Mouse (Mus musculus) spleen, adult 2 months (tissue): ENCODE data around the gene Mapkapk2. TPM values are rescaled to one million over a fixed set of nuclear protein-coding genes. Genes with fewer than 3 reads are reported as not detected.

ENCODE experiments used
- DNase-seq, 2 experiments: peaks; one replicate each; pipeline versions ENCODE4 v3.0.0 to v3.0.0-alpha.2; 2012 to 2021; ENCODE audit warnings: low spot score in 2 of 2, low read depth in 1 of 2
- H3K27ac ChIP-seq: fragments of 200-500 bp; 2 replicates; pipeline ENCODE4 v1.5.1; 2012; ENCODE audit warnings: low read length, inconsistent platforms; ENCODE audit not compliant: insufficient read depth
- H3K27me3 ChIP-seq: fragments of 200-500 bp; 2 replicates; pipeline ENCODE4 v1.6.1; 2012; ENCODE audit warnings: mild to moderate bottlenecking, moderate library complexity, low read length, inconsistent platforms; ENCODE audit not compliant: control insufficient read depth, insufficient read depth
- H3K36me3 ChIP-seq: fragments of 200-500 bp; 2 replicates; pipeline ENCODE4 v1.6.1; 2012; ENCODE audit warnings: mild to moderate bottlenecking, low read length, inconsistent platforms; ENCODE audit not compliant: control insufficient read depth, insufficient read depth
- H3K4me1 ChIP-seq: fragments of 200-500 bp; 2 replicates; pipeline ENCODE4 v1.6.1; 2011; ENCODE audit warnings: inconsistent platforms; ENCODE audit not compliant: control insufficient read depth, insufficient read depth, insufficient read length
- H3K4me3 ChIP-seq: fragments of 200-500 bp; 2 replicates; pipeline ENCODE4 v1.5.1; 2011; ENCODE audit warnings: mild to moderate bottlenecking, inconsistent platforms; ENCODE audit not compliant: insufficient read depth, insufficient read length; ENCODE audit errors: extremely low read depth
- CTCF ChIP-seq: fragments of 200-500 bp; IDR thresholded peaks from 2 replicates; pipeline ENCODE4 v1.5.1; 2011; ENCODE audit warnings: mild to moderate bottlenecking, inconsistent platforms; ENCODE audit not compliant: insufficient read depth, insufficient read length, insufficient replicate concordance; ENCODE audit errors: extremely low read depth
- POLR2A ChIP-seq: fragments of 200-500 bp; IDR thresholded peaks from 2 replicates; pipeline ENCODE4 v1.6.1; 2011; ENCODE audit warnings: low read depth, low read length, inconsistent platforms
- WGBS: fragments of 180-500 bp; shearing (Covaris S2); methylation state at CpG from one replicate; pipeline ENCODE4 v1.1.7; 2018; 5-methylcytosine and 5-hydroxymethylcytosine counted together
- polyA plus RNA-seq: library from polyadenylated mRNA; depleted of rRNA; stranded (reverse); fragments of >200 nt; gene quantifications from 2 replicates; pipeline ENCODE4 v1.2.3, GENCODE M21; 2012

Gene Mapkapk2
- polyA plus RNA-seq, 1 experiment: 55.3 TPM

DNA sequence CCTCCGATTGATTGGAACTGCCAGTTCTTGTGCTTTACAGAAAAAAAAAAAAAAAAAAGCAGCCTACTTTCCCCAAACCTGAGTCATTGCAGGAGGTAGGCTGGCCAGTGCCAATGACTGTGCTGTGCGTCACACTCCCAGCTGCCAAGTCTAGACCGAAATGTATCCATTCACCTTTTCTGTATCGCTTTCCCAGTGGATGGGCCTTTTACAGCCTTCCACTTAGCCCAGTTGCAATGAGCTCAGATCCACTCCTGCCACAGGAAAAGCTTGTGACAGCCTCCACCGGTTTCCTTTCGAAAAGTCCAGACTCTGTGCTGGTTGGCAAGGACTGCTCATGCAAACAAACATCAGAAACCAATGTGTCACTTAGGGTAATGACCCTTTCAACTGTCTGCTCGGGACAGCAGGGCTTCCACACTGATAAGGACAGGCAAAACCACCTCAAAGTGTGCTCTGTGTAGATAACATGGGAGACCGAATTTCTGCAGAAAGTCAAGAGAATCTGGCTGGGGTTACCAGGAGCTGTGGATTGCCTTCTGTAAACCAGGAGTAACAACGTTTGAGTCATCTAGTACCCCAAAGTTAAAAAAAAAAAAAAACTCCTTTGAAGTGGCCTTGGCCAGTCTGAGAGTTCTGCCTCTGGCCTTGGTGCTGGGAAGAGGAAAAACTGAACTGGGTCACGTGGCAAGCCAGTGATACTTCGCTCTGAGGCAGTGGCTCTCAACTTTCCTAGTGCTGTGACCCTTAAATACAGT is 28.5 kb upstream of the Mapkapk2 start:
- 45% methylated on average over 11 of the region's 11 CpGs for WGBS
- no peaks in the 10 kb centered on the region for H3K27me3 ChIP-seq
- peak overlapping the region; percentile 56; the same call in 1 of the 2 replicates for H3K27ac ChIP-seq
- no peaks in the 10 kb centered on the region for H3K4me1 ChIP-seq
- H3K36me3 ChIP-seq: no peaks in the 10 kb centered on the region
- H3K4me3 ChIP-seq: no peak overlapping the region
- no peak for DNase-seq
- TF ChIP-seq POLR2A: no peak
- no peak for TF ChIP-seq CTCF

DNA sequence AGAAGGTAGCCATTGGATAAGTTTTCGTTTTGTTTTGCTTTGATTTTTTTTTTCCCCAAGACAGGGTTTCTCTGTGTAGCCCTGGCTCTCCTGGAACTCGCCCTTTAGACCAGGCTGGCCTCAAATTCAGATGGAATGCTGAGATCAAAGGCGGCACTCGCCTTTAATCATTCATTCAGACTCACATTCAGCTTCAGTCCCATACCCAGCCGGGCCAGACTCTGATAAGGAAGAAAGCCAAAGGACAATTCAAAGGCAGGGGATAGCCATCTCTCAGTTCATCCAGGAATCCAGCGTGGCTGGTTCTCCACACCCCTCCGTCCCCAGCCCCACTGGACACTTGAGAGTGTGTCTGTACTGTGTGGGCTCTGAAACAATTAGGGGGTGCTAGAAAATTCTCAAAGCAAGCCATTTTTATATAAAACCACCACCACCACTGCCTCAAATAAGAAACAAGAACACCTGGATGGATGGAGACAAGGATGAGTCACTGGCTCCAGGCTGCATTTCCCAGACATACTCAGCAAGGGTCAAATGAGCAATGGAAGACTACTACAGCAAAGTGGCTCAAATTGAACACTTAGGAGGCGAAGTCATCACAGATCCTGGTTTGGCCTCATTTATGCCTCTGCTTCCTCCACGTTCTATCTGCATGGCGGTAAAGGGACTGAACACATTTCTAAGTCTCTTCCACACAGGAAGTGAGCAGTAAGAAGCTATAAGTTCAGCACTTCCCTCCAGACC is 26.1 kb upstream of the Mapkapk2 start:
- Histone ChIP-seq H3K36me3 (no peaks in the 10 kb centered on the region), H3K27me3 (no peaks in the 10 kb centered on the region), H3K27ac (no peak overlapping the region), H3K4me1 (no peaks in the 10 kb centered on the region), H3K4me3 (no peak overlapping the region)
- TF ChIP-seq CTCF (no peak), POLR2A (no peak)
- 89% methylated on average over 10 of the region's 10 CpGs for WGBS
- DNase-seq: no peak

DNA sequence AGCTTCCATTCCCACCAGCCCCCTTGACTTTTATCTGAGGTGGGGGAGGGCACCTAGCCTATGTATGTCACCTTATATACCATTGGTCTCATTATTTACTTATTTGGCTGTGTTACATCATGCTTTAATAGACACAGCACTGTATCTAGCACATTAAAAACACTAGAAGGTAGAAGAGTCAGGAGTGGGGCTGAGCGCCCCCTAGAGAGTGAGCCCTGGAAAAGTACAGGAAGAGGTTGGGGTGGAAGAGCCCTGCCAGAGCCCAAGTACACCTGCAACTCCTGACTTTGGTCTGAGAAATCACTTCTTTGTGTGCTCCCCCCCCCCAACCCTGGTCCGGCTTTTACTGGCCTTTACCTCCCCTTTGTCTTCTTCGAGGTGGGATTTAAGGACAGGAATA is 24.4 kb upstream of the Mapkapk2 start:
- Histone ChIP-seq H3K27ac (no peak overlapping the region), H3K4me3 (no peak overlapping the region), H3K27me3 (no peaks in the 10 kb centered on the region), H3K4me1 (no peaks in the 10 kb centered on the region), H3K36me3 (no peaks in the 10 kb centered on the region)
- 44% methylated on average over 3 of the region's 3 CpGs for WGBS
- no peak for TF ChIP-seq POLR2A
- TF ChIP-seq CTCF: 0 out of 2 replicates have a peak, but pooled peaks have one; percentile 11
- peak in 1 of 2 experiments; percentile 38 for DNase-seq

DNA sequence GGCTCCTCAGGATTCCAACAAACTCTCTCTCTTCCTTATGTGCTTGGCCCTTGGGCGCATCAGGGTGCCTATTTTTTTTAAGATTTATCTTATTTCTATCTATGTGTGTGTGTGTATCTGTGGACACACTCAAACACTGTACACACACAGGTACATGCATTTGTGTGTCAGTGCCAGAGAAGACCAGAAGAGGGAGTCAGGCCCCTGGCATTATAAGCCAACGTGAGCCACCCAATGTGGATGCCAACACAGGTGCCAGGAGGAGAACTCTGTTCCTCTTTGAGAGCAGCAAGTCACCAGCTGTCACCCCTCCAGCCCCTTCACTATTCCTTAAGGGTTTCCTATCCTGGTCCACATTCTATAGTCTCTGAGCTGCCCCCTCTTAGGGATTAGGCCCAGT is 21.4 kb upstream of the Mapkapk2 start:
- TF ChIP-seq POLR2A (no peak), CTCF (peak; percentile 67; the same call in 1 of the 2 replicates)
- Histone ChIP-seq H3K27me3 (peaks cover 1% of the 10 kb centered on the region; the same call in 1 of the 2 replicates), H3K4me3 (no peak overlapping the region), H3K27ac (no peak overlapping the region), H3K36me3 (no peaks in the 10 kb centered on the region), H3K4me1 (no peaks in the 10 kb centered on the region)
- DNase-seq: peak; percentile 59 to 64
- WGBS: 37% methylated on average over 2 of the region's 2 CpGs

DNA sequence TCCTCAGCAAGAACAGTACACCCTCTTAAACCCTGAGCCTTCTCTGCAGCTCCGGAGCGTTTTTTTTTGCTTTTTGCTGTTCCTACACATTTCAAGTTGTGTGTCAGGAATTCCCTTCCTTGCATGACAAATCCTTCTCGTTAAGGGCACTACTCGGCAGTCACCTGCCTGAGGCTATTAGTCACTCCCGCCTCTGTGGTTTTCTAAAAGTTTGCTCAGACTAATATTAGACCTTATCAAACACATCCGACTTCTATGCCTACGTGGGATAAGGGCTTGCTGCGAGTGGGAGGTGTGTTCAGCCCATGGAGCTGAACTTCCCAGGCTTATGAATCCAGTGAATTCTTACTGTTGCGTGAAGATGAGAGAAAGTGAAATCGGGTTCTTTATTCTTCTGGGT is 20.9 kb upstream of the Mapkapk2 start:
- DNase-seq: no peak
- 75% methylated on average over 10 of the region's 10 CpGs for WGBS

DNA sequence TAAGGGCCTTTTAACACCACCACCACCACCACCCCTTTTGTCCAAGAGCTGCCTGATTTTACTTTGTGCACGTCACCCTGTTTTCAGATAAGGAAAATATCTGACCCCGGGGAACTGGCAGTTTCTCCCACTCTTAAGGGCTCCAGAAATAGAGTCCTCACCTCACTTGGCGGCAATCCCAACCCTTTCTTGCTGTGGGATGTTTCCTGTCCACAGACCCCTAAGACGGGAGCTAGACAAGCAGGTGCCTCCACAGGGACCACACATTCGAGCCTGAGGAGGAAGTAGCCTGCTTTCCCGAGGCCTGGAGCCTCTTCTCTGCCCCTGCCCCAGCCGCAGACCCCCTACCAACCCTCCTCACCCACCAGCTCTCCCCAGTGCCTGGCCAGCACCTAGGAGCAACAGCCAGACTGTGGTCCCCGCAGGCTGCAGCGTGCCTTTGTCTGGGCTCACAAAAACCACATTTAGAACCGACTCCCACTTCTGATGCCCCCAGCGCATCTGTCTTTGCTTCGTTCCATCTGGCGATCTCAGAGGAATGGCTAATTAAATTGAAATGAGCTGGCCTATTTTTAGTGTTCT is 18.9 kb upstream of the Mapkapk2 start:
- Histone ChIP-seq H3K27ac (no peak overlapping the region), H3K4me3 (no peak overlapping the region), H3K36me3 (no peaks in the 10 kb centered on the region), H3K4me1 (peaks cover 4% of the 10 kb centered on the region; the same call in 1 of the 2 replicates), H3K27me3 (peaks cover 1% of the 10 kb centered on the region; the same call in 1 of the 2 replicates)
- WGBS: 52% methylated on average over 13 of the region's 13 CpGs
- no peak for DNase-seq
- TF ChIP-seq POLR2A: no peak
- TF ChIP-seq CTCF: no peak

More for the DNA sequence above, 20.9 kb upstream of the Mapkapk2 start:
- peaks cover 1% of the 10 kb centered on the region; the same call in 1 of the 2 replicates for H3K27me3 ChIP-seq
- H3K36me3 ChIP-seq: no peaks in the 10 kb centered on the region
- TF ChIP-seq CTCF (no peak), POLR2A (no peak)
- no peak overlapping the region for H3K27ac ChIP-seq
- H3K4me1 ChIP-seq: no peaks in the 10 kb centered on the region
- H3K4me3 ChIP-seq: no peak overlapping the region
